Mouse (Mus musculus) bone marrow macrophage, adult 2 months (primary cell): ENCODE data around the gene Haus2.

Experiments used
- CTCF ChIP-seq: IDR thresholded peaks from 2 replicates; pipeline ENCODE4 v1.5.1; 2012; ENCODE audit warnings: low read depth, mild to moderate bottlenecking, low read length, moderate library complexity
- POLR2A ChIP-seq: IDR thresholded peaks from 2 replicates; pipeline ENCODE4 v1.6.1; 2012; ENCODE audit warnings: mild to moderate bottlenecking, low read depth, low read length, borderline replicate concordance

DNA sequence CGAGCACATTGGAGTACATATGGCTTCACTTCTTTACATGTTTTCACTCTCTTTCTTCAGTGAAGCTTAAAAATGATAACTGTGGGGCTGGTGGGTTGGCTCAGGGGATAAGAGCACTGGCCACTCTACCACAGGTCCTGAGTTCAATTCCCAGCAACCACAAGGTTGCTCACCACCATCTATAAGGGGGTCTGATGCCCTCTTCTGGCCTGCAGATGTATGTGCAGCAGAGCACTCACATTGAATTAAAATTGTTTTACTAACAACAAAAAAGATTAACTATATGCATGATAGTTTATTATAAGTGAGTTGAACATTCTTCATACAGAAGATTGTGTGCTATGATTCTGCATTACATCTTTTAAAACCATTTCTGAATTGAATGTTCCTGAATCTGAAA lies 10.4 kb downstream of the Haus2 start:
- TF ChIP-seq POLR2A = no peak
- TF ChIP-seq CTCF = no peak
